Mouse (Mus musculus): Measurements from ENCODE around the gene Tgm5.
"Not testable (repeated sequence)": the region's sequence is repeated elsewhere in the genome, so short reads cannot be mapped to it uniquely, and the experiment has no call there.

The Tgm5 gene

DNA sequence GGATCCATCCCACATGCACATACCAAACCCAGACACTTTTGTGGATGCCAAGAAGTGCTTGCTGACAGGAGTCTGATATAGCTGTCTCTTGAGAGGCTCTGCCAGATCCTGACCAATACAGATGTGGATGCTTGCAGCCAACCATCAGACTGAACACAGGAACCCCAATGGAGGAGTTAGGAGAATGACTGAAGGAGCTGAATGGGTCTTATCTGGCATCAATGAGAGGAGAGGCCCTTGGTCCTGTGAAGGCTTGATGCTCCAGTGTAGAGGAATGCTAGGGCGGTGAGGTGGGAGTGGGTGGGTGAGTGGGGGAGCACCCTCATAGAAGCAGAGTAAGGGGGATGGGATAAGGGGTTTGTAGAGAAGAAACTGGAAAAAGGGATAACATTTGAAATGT, 46.8 kb downstream of the Tgm5 start:
- not testable (repeated sequence) for DNase-seq

GRCm38 (mm10) chr2:121036733-121037341, 48.8 kb downstream of the Tgm5 start, which contains the start of gene Epb42:
TSS of gene Epb42 (minus strand) at chr2:121037072.
- DNase-seq: no peak

GRCm38 (mm10) chr2:121022918-121023317, 62.7 kb downstream of the Tgm5 start:
- no peak for DNase-seq

- no peak for DNase-seq
Measured at GRCm38 (mm10) chr2:121017151-121017550, 68.5 kb downstream of the Tgm5 start.

DNA sequence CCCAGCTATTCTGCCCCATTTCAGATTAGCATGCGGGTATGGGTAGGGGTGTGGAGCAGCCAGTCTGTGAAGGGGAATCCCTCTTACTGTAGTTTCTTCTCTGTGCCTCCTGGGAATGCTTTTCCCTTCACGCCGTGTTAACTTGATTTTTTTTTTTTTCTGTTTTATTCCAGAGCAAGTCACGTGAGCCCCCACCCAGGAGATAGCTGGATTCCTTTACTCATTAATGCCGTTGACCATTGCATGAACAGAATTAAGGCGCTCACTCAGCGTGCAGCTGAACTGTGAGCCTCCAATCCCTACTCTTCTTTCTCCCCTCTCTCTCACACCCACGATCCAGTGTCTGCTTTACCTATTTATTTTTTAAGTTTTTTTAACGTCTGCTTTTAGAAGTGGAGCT, 69.4 kb downstream of the Tgm5 start:
- no peak for DNase-seq

DNA sequence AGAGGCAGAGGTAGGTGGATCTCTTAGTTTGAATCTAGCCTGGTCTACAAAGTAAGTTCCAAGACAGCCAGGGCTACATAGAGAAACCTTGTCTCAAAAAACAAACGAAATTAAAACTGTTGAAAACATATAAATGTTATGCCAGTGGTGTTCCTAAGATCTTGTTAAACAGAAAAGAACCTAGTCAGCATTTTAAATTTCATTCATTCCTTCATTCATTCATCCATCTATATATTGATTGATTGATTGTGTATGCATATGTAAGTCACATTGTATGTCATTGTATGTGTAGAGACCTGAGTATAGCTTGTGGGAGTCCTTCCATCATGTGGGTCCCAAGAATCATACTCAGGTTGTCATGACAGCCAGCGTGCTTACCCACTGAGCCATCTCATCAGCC, 70.1 kb downstream of the Tgm5 start:
- no peak for DNase-seq

- DNase-seq: peak; percentile 12
Measured at GRCm38 (mm10) chr2:121012676-121013075, 73.0 kb downstream of the Tgm5 start.

- DNase-seq: peak; percentile 58
Measured at GRCm38 (mm10) chr2:121009071-121009677, 76.5 kb downstream of the Tgm5 start.

DNA sequence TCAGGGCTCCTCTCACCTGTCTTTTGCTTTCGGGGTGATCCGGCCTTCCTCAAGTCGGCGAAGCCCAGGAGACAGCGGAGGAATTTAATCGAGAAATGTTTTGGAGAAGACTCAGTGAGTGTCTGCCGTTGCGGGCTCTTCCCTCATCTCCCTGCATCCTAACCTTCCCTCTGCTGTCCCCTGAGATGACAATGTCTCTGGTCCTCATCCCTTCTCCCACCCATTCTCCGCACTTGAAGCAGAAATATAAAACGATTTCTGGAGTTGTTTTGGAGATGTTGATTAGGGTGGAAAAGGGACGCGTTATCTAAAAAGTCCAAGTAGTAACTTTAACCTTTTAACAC, 77.0 kb downstream of the Tgm5 start:
- DNase-seq: no peak

- peak; percentile 84 for DNase-seq
Measured at GRCm38 (mm10) chr2:121007925-121008663, 77.5 kb downstream of the Tgm5 start, which contains the start of gene Ccndbp1. TSS of gene Ccndbp1 (plus strand) at chr2:121008403.

GRCm38 (mm10) chr2:121006986-121007385, 78.7 kb downstream of the Tgm5 start:
- peak; percentile 95 for DNase-seq

DNA sequence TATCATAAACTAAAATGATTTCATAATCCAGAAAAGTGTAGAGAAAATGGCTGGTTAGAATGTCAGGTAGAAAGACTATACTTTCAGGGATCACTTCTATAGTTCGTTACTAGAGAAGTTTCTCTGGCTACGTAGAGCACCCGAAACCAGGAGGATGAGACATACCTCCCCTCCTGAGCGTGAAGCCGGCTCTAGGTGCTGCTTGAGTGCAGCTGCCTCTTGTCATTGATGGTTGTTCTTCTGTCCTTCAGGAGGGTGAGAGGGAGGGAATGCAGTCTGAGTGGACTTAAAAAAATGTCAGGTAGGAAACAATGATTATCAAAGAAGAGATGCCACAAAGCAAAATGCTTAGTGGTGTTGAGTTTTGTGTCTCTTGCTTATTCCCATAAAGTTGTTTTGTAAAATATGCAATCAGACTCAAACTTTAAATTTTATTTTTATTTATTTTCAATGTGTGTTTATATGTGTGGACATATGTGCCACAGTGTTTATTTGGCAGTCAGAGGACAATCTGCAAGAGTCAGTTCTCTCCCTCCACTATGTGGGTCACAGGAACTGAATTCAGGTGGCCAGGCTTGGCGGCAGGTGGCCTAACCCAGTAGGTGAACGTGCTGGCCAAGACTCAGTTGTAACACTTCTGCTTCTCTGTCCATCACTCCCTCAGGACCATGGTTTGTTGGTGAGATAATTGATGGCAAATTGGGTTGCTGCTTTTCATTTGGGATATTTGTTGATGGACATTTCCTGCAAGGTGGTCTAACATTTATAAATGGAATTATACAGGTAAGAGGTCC, 81.4 kb downstream of the Tgm5 start:
- DNase-seq: peak; percentile 94

- peak; percentile 65 for DNase-seq
Measured at GRCm38 (mm10) chr2:121003586-121003985, 82.1 kb downstream of the Tgm5 start.

DNA sequence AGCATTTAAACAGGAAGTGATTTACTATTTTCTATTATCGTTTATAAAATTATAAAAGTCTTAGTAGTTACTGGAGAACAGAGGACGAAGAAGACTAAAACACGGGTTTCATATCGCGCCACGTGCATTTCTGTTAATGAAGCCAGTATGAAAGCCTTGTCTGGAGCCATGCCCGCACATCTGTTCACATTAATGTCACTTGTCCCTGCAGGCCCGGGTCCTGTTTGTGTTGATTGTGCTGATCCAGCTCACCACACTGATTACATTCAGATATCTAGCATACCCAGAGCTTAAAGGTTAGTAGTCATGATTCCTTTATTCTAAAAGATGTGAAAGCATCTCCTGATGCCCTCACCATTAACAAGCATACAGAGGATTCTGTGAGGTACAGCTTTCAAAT, 86.8 kb downstream of the Tgm5 start:
- no peak for DNase-seq

GRCm38 (mm10) chr2:120996607-120997006, 89.0 kb downstream of the Tgm5 start:
- peak; percentile 79 for DNase-seq

Measured in cerebellum, adult 9-10 months (tissue).